Mouse (Mus musculus): ENCODE results near the gene Alkbh6. TPM values are rescaled to one million over a fixed set of nuclear protein-coding genes. Genes with fewer than 3 reads are reported as not detected.

Alkbh6 gene
- polyA plus RNA-seq, 1 experiment from 2014 or later: 82.1 TPM

GRCm38 (mm10) chr7:30346635-30347379 is 38.3 kb downstream of the Alkbh6 start:
- WGBS: 28% methylated on average over 21 of the region's 21 CpGs
- no peak overlapping the region for H3K27ac ChIP-seq (ENCODE audit: low read depth, low read length)
- no peak overlapping the region for H3K9ac ChIP-seq (ENCODE audit: low read depth, low read length)
- peaks cover 12% of the 10 kb centered on the region for H3K27me3 ChIP-seq (ENCODE audit: control insufficient read depth, insufficient read depth, low read length)
- H3K4me2 ChIP-seq (replicated peaks; ENCODE audit: low read depth, low read length): no peak overlapping the region
- 0 out of 2 replicates have a peak, but pooled peaks cover 2% of the 10 kb centered on the region for H3K4me1 ChIP-seq (replicated peaks; ENCODE audit: control insufficient read depth, insufficient read depth, low read length)
- ATAC-seq (ENCODE audit: low FRiP score): no peak
- no peak overlapping the region for H3K4me3 ChIP-seq (ENCODE audit: low read depth, low read length)
- peak; percentile 83 for DNase-seq (ENCODE audit: low spot score)
- H3K9me3 ChIP-seq (ENCODE audit: control insufficient read depth, low read length): no peaks in the 10 kb centered on the region
- H3K36me3 ChIP-seq (ENCODE audit: control insufficient read depth, insufficient read depth, low read length): no peaks in the 10 kb centered on the region

- H3K4me3 ChIP-seq (ENCODE audit: low read depth, low read length): no peak overlapping the region
- no peak overlapping the region for H3K9ac ChIP-seq (ENCODE audit: low read depth, low read length)
- ATAC-seq (ENCODE audit: low FRiP score): peak; percentile 67; the same call in 1 of the 2 replicates
- peaks cover 12% of the 10 kb centered on the region for H3K27me3 ChIP-seq (ENCODE audit: control insufficient read depth, insufficient read depth, low read length)
- H3K9me3 ChIP-seq (ENCODE audit: control insufficient read depth, low read length): no peaks in the 10 kb centered on the region
- 0 out of 2 replicates have a peak, but pooled peaks cover 2% of the 10 kb centered on the region for H3K4me1 ChIP-seq (replicated peaks; ENCODE audit: control insufficient read depth, insufficient read depth, low read length)
- H3K4me2 ChIP-seq (replicated peaks; ENCODE audit: low read depth, low read length): no peak overlapping the region; the same call in 1 of the 2 replicates
- DNase-seq (ENCODE audit: low spot score): peak; percentile 90
- WGBS: 2% methylated on average over 30 of the region's 30 CpGs
- no peak overlapping the region for H3K27ac ChIP-seq (ENCODE audit: low read depth, low read length)
- H3K36me3 ChIP-seq (ENCODE audit: control insufficient read depth, insufficient read depth, low read length): no peaks in the 10 kb centered on the region
Observed at GRCm38 (mm10) chr7:30347828-30348227, 39.3 kb downstream of the Alkbh6 start.

GRCm38 (mm10) chr7:30353279-30353822 is 44.8 kb downstream of the Alkbh6 start:
- Histone ChIP-seq H3K9me3 (ENCODE audit: control insufficient read depth, low read length) (no peaks in the 10 kb centered on the region), H3K4me3 (ENCODE audit: low read depth, low read length) (no peak overlapping the region), H3K4me1 (replicated peaks; ENCODE audit: control insufficient read depth, insufficient read depth, low read length) (no peaks in the 10 kb centered on the region), H3K9ac (ENCODE audit: low read depth, low read length) (no peak overlapping the region), H3K27ac (ENCODE audit: low read depth, low read length) (no peak overlapping the region), H3K27me3 (ENCODE audit: control insufficient read depth, insufficient read depth, low read length) (0 out of 2 replicates have a peak, but pooled peaks cover 2% of the 10 kb centered on the region), H3K4me2 (replicated peaks; ENCODE audit: low read depth, low read length) (no peak overlapping the region), H3K36me3 (ENCODE audit: control insufficient read depth, insufficient read depth, low read length) (no peaks in the 10 kb centered on the region; the same call in 1 of the 2 replicates)
- DNase-seq (ENCODE audit: low spot score) (peak; percentile 86), ATAC-seq (ENCODE audit: low FRiP score) (peak; percentile 57; the same call in 1 of the 2 replicates)
- 13% methylated on average over 6 of the region's 6 CpGs for WGBS

- Histone ChIP-seq H3K36me3 (ENCODE audit: control insufficient read depth, insufficient read depth, low read length) (no peaks in the 10 kb centered on the region; the same call in 1 of the 2 replicates), H3K4me3 (ENCODE audit: low read depth, low read length) (no peak overlapping the region), H3K9ac (ENCODE audit: low read depth, low read length) (no peak overlapping the region), H3K4me2 (replicated peaks; ENCODE audit: low read depth, low read length) (no peak overlapping the region), H3K27ac (ENCODE audit: low read depth, low read length) (no peak overlapping the region), H3K9me3 (ENCODE audit: control insufficient read depth, low read length) (no peaks in the 10 kb centered on the region), H3K27me3 (ENCODE audit: control insufficient read depth, insufficient read depth, low read length) (no peaks in the 10 kb centered on the region), H3K4me1 (replicated peaks; ENCODE audit: control insufficient read depth, insufficient read depth, low read length) (no peaks in the 10 kb centered on the region; the same call in 1 of the 2 replicates)
- DNase-seq (ENCODE audit: low spot score): no peak
- ATAC-seq (ENCODE audit: low FRiP score): no peak
- WGBS: 68% methylated on average over 4 of the region's 4 CpGs
Observed at GRCm38 (mm10) chr7:30354059-30354458, 45.5 kb downstream of the Alkbh6 start.

GRCm38 (mm10) chr7:30358378-30359186 is 50.1 kb downstream of the Alkbh6 start:
- no peak overlapping the region for H3K27ac ChIP-seq (ENCODE audit: low read depth, low read length)
- H3K36me3 ChIP-seq (ENCODE audit: control insufficient read depth, insufficient read depth, low read length): no peaks in the 10 kb centered on the region; the same call in 1 of the 2 replicates
- H3K4me3 ChIP-seq (ENCODE audit: low read depth, low read length): no peak overlapping the region
- no peak overlapping the region for H3K9ac ChIP-seq (ENCODE audit: low read depth, low read length)
- H3K9me3 ChIP-seq (ENCODE audit: control insufficient read depth, low read length): no peaks in the 10 kb centered on the region
- peaks cover 8% of the 10 kb centered on the region for H3K4me1 ChIP-seq (replicated peaks; ENCODE audit: control insufficient read depth, insufficient read depth, low read length)
- H3K27me3 ChIP-seq (ENCODE audit: control insufficient read depth, insufficient read depth, low read length): no peaks in the 10 kb centered on the region
- H3K4me2 ChIP-seq (replicated peaks; ENCODE audit: low read depth, low read length): no peak overlapping the region
- DNase-seq (ENCODE audit: low spot score) (no peak), ATAC-seq (ENCODE audit: low FRiP score) (no peak)
- WGBS: 58% methylated on average over 7 of the region's 7 CpGs

GRCm38 (mm10) chr7:30359276-30359865 is 50.9 kb downstream of the Alkbh6 start:
- ATAC-seq (ENCODE audit: low FRiP score): no peak
- no peak for DNase-seq (ENCODE audit: low spot score)
- Histone ChIP-seq H3K9me3 (ENCODE audit: control insufficient read depth, low read length) (no peaks in the 10 kb centered on the region), H3K9ac (ENCODE audit: low read depth, low read length) (no peak overlapping the region), H3K4me1 (replicated peaks; ENCODE audit: control insufficient read depth, insufficient read depth, low read length) (peaks cover 8% of the 10 kb centered on the region), H3K27me3 (ENCODE audit: control insufficient read depth, insufficient read depth, low read length) (no peaks in the 10 kb centered on the region), H3K4me2 (replicated peaks; ENCODE audit: low read depth, low read length) (0 out of 2 replicates have a peak overlapping the region, but pooled peaks have one; percentile 17), H3K36me3 (ENCODE audit: control insufficient read depth, insufficient read depth, low read length) (no peaks in the 10 kb centered on the region; the same call in 1 of the 2 replicates), H3K4me3 (ENCODE audit: low read depth, low read length) (no peak overlapping the region), H3K27ac (ENCODE audit: low read depth, low read length) (no peak overlapping the region)
- 71% methylated on average over 31 of the region's 31 CpGs for WGBS

- WGBS: 92% methylated on average over 17 of the region's 17 CpGs
- H3K27me3 ChIP-seq (ENCODE audit: control insufficient read depth, insufficient read depth, low read length): no peaks in the 10 kb centered on the region
- no peak overlapping the region for H3K9ac ChIP-seq (ENCODE audit: low read depth, low read length)
- no peaks in the 10 kb centered on the region; the same call in 1 of the 2 replicates for H3K36me3 ChIP-seq (ENCODE audit: control insufficient read depth, insufficient read depth, low read length)
- peaks cover 8% of the 10 kb centered on the region for H3K4me1 ChIP-seq (replicated peaks; ENCODE audit: control insufficient read depth, insufficient read depth, low read length)
- ATAC-seq (ENCODE audit: low FRiP score) (no peak), DNase-seq (ENCODE audit: low spot score) (no peak)
- H3K27ac ChIP-seq (ENCODE audit: low read depth, low read length): no peak overlapping the region
- H3K4me2 ChIP-seq (replicated peaks; ENCODE audit: low read depth, low read length): no peak overlapping the region
- no peaks in the 10 kb centered on the region for H3K9me3 ChIP-seq (ENCODE audit: control insufficient read depth, low read length)
- no peak overlapping the region for H3K4me3 ChIP-seq (ENCODE audit: low read depth, low read length)
Observed at GRCm38 (mm10) chr7:30360028-30360427, 51.5 kb downstream of the Alkbh6 start.

- DNase-seq (ENCODE audit: low spot score) (peak; percentile 96), ATAC-seq (ENCODE audit: low FRiP score) (peak; percentile 72; the same call in 1 of the 2 replicates)
- peak within 1 kb of the TSS; percentile 91 for H3K9ac ChIP-seq (ENCODE audit: low read depth, low read length)
- peak within 1 kb of the TSS; percentile 85 for H3K4me3 ChIP-seq (ENCODE audit: low read depth, low read length)
- peak within 1 kb of the TSS; percentile 86 for H3K4me2 ChIP-seq (replicated peaks; ENCODE audit: low read depth, low read length)
- no peak within 1 kb of the TSS for H3K27ac ChIP-seq (ENCODE audit: low read depth, low read length)
- H3K4me1 ChIP-seq (replicated peaks; ENCODE audit: control insufficient read depth, insufficient read depth, low read length): peaks cover 8% of the 10 kb centered on the region
- no peaks in the 10 kb centered on the region for H3K27me3 ChIP-seq (ENCODE audit: control insufficient read depth, insufficient read depth, low read length)
- 2% methylated on average over 36 of the region's 55 CpGs for WGBS
- H3K36me3 ChIP-seq (ENCODE audit: control insufficient read depth, insufficient read depth, low read length): no peaks in the 10 kb centered on the region
- H3K9me3 ChIP-seq (ENCODE audit: control insufficient read depth, low read length): no peaks in the 10 kb centered on the region
Observed at GRCm38 (mm10) chr7:30362652-30363343, 54.3 kb downstream of the Alkbh6 start, which contains the start of gene Lrfn3. Lrfn3 (minus strand) TSS chr7:30362772.
